Mouse (Mus musculus) heart, adult 2 months (tissue): ENCODE data around the gene Eya2.
A peak's percentile ranks its signal among the peaks of the same experiment; 100 is the strongest.

Experiments used
- CTCF ChIP-seq: fragments of 200-600 bp; IDR thresholded peaks from 2 replicates; pipeline ENCODE4 v1.8.1; 2022; ENCODE audit warnings: antibody characterized with exemption, mild to moderate bottlenecking, moderate library complexity
- EP300 ChIP-seq: fragments of 200-500 bp; IDR thresholded peaks from 2 replicates; pipeline ENCODE4 v1.6.1; 2011; ENCODE audit warnings: low read depth, low read length, control low read depth; ENCODE audit not compliant: insufficient read depth

DNA sequence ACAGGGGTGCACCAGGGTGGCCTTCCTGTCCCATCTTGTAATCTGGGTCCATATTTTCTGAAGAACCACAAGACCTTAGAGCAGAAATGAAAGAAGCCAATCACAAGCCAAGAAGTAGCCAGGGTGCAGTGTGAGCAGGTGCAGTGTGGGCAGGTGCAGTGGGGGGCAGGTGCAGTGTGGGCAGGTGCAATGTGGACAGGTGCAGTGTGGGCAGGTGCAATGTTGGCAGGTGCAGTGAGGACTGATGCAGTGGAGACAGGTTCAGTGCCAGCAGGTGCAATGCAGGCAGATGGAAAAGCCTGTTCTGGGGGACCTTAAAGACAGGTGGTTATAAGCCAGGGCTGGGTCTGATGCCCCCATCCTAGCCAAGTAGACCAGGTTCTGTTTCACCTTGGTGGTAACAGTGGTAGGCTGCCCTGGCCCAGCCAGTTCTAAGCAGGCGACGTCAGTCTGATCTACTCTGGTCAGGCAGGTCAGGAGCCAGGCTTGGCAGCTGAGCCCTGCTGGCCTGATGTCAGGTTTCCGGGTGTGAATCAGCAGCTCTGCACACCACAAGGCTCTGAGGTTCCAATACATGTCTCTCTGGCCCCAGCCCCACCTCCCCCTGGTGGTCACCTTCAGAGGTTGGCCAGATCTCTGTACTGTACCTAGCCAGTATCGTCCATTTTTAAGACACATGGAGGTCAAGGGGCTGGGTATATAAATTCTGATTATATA is 98.3 kb downstream of the Eya2 start:
- TF ChIP-seq CTCF (peak; percentile 40), EP300 (no peak)
